Mouse (Mus musculus): ENCODE measurements around the gene Ndufs3. TPM values are rescaled to one million over a fixed set of nuclear protein-coding genes. Genes with fewer than 3 reads are reported as not detected.

Gene Ndufs3
- total RNA-seq, 2 experiments from 2014 or later, result 752 to 790 TPM

- DNase-seq, result peak; percentile 84 to 92
- intact Hi-C loops (cut with DNase I), result loop anchor here (1.0 to 2.0 kb wide), 2 partner anchors 195 to 234 kb away; no protein-coding TSS in a partner anchor
These were observed 38.1 kb downstream of the Ndufs3 start for GRCm38 (mm10) chr2:90866524-90866923.

DNA sequence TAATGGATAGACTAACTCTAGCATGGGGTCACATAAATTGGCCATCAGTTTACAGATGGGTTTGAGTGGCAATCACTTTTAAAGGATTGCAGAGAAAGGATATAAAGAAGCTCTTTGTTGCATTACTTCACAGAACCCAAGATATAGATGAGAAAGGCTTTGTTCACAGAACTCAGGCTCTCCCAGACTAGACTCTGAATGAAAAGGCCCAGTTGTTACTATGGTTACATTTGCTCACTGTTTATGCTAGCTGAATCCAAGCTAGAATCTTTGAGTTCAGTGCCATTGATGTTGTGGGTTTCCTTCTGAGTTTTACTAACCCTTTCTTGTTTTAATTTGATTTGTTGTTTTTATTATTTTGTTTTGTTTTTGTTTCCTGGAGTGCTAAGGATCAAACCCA, 40.4 kb downstream of the Ndufs3 start:
- DNase-seq, result no peak
- intact Hi-C loops (cut with DNase I), result no loop called here

GRCm38 (mm10) chr2:90861486-90861885, 43.1 kb downstream of the Ndufs3 start:
- intact Hi-C loops (cut with DNase I), result no loop called here
- no peak for DNase-seq

GRCm38 (mm10) chr2:90850401-90850800, 54.2 kb downstream of the Ndufs3 start:
- no peak for DNase-seq
- intact Hi-C loops (cut with DNase I), result no loop called here

DNA sequence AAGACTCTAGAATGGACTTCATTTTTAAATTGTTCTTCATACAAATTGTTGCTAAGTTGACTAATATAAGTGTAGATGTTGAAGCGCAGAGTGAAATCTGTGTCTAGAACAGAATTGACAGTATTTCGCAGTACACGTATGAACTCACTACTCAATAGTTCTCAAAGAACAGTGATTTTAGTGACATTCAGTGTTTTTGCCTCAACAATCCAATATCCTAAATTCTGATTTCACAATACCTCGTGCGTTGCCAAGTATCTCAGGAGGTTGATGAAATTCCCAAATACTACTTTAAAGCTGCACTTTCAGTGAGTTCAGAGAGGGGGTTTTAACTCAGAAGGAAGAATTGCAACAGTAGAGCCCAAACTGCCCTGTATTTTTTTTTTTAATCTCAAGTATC, 56.3 kb downstream of the Ndufs3 start:
- DNase-seq, result no peak

DNA sequence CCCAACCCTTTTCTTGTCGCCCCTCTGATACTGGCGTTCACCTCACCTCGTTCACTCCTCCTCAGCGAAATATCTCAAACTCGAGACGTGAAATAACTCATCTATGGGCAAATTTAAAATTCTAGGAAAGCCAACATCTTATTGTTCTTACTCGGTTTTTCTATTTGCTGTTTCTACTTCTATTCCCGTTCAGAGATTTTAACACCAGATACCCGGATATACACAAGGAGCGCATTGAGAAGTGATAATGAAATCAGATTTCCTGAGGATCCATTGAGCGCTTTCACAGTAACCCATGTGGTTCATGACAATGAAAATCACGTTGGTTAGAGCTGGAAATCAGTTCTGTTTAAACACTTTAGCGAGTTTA, 57.0 kb downstream of the Ndufs3 start:
- intact Hi-C loops (cut with DNase I), result no loop called here
- no peak for DNase-seq

More for the DNA sequence above, 56.3 kb downstream of the Ndufs3 start:
- intact Hi-C loops (cut with DNase I), result no loop called here

- intact Hi-C loops (cut with DNase I), result no loop called here
- peak; percentile 100 for DNase-seq
These were observed 57.5 kb downstream of the Ndufs3 start, which contains the start of gene Mtch2 for GRCm38 (mm10) chr2:90846955-90847680. Gene Mtch2, plus strand, starts transcription at chr2:90847155.

- intact Hi-C loops (cut with DNase I), result no loop called here
These were observed 58.1 kb downstream of the Ndufs3 start for GRCm38 (mm10) chr2:90846597-90846954.

DNA sequence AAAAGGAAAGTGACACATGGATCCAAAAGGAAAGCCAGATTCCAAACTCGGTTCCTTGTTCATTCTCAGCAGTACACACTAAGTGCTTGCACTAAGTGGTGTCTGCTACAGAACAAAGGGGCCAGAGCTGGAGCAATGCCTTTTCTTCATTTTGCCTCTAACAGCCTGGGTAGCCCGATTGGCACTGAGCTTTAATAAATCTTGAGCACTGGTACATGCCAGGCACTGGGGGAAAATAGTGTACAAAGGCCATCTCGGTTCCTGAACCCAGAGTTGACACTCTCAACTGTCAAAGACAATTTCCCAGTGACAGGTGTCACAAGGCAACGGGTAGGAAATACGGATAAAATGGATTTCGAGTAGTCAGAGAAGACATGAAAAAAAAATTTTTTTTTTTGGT, 58.5 kb downstream of the Ndufs3 start:
- DNase-seq, result peak in 1 of 2 experiments; percentile 14
- intact Hi-C loops (cut with DNase I), result no loop called here

More at GRCm38 (mm10) chr2:90846597-90846954, 58.1 kb downstream of the Ndufs3 start:
- no peak for DNase-seq

DNA sequence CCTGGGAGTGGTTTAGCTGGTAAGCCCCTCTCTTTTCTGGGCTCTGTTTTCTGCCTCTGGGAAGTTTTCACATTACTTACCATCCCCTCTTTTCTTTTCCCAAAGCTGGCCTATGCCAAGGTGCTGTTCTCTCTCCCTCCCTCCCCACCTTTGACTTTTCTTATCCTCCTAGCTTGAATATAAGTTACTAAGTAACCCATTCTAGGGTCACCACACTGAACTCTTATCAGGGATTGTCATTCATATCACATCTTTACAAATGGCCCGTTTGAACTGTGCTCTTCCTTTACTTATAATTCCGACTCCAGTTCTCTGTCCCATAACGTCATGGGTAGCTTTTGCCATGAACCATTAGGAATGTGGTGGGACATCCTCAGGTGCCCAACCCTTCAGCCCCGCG, 59.4 kb downstream of the Ndufs3 start:
- intact Hi-C loops (cut with DNase I), result no loop called here
- no peak for DNase-seq

Other genes with a start within 250 kb of the Ndufs3 start
- 10 to 100 TPM; 10.3 to 19.3 TPM for gene Nup160, start 227.6 kb downstream of the Ndufs3 start, total RNA-seq (2021)
- 10 to 100 TPM; 24.5 to 30.2 TPM for gene Fnbp4, start 159.5 kb downstream of the Ndufs3 start, total RNA-seq (2021)
- gene Agbl2, start 122.1 kb downstream of the Ndufs3 start, total RNA-seq (2021), result 1 to 10 TPM; 1.2 to 1.3 TPM
- gene Mtch2, start 57.7 kb downstream of the Ndufs3 start, total RNA-seq (2021), result 100 to 1,000 TPM; 184 to 190 TPM
- gene C1qtnf4, start 19.0 kb downstream of the Ndufs3 start, total RNA-seq (2021), result 1 to 10 TPM; 4.3 to 6.3 TPM
- gene Kbtbd4, start 87 bp downstream of the Ndufs3 start, total RNA-seq (2021), result 10 to 100 TPM; 19.3 to 22.6 TPM
- gene Celf1, start 35.6 kb upstream of the Ndufs3 start, total RNA-seq (2021), result 10 to 100 TPM; 87.1 to 89.0 TPM
- 10 to 100 TPM; 11.6 to 12.4 TPM for gene Rapsn, start 130.8 kb upstream of the Ndufs3 start, total RNA-seq (2021)
- gene Psmc3, start 149.2 kb upstream of the Ndufs3 start, total RNA-seq (2021), result 100 to 1,000 TPM; 209 to 211 TPM
- gene Slc39a13, start 165.6 kb upstream of the Ndufs3 start, total RNA-seq (2021), result 10 to 100 TPM; 24.7 to 25.5 TPM
- gene Spi1, start 177.6 kb upstream of the Ndufs3 start, total RNA-seq (2021), result 1 to 10 TPM; 4.1 TPM
- 1,000 to 10,000 TPM; 1,701 to 1,920 TPM for gene Mybpc3, start 213.3 kb upstream of the Ndufs3 start, total RNA-seq (2021)